Mouse (Mus musculus): ENCODE data around the gene Fcer2a.

- no peak for TF ChIP-seq POLR2A (IDR thresholded peaks at IDR 0.05; ENCODE audit: control insufficient read depth, low read depth, low read length)
- TF ChIP-seq CTCF (IDR thresholded peaks at IDR 0.05; ENCODE audit: control insufficient read depth, insufficient read depth, insufficient replicate concordance, low read depth, low read length) = no peak
These were observed 11.5 kb downstream of the Fcer2a start for GRCm38 (mm10) chr8:3682435-3682834.

Measured in testis, adult 2 months (tissue).